Mouse (Mus musculus) ES-Bruce4 (cell line): ENCODE measurements around the gene Npepl1. TPM values are rescaled to one million over a fixed set of nuclear protein-coding genes. Genes with fewer than 3 reads are reported as not detected.

ENCODE experiments used
- H3K27ac ChIP-seq: 2 replicates; pipeline ENCODE4 v1.5.1; 2012; ENCODE audit warnings: low read length, inconsistent platforms; ENCODE audit not compliant: insufficient read depth
- H3K27me3 ChIP-seq: 2 replicates; pipeline ENCODE4 v1.6.1; 2012; ENCODE audit warnings: mild to moderate bottlenecking, low read length, inconsistent platforms; ENCODE audit not compliant: control insufficient read depth, poor library complexity, insufficient read depth, severe bottlenecking
- H3K36me3 ChIP-seq: 2 replicates; pipeline ENCODE4 v1.6.1; 2012; ENCODE audit warnings: inconsistent platforms, mild to moderate bottlenecking, low read length, moderate library complexity; ENCODE audit not compliant: control insufficient read depth, poor library complexity, insufficient read depth, severe bottlenecking
- H3K4me1 ChIP-seq: one replicate; pipeline ENCODE4 v1.8.1; 2011; ENCODE audit warnings: low read length; ENCODE audit not compliant: control insufficient read depth, insufficient read depth
- H3K4me3 ChIP-seq: 2 replicates; pipeline ENCODE4 v1.5.1; 2011; ENCODE audit warnings: low read depth, mild to moderate bottlenecking, low read length
- H3K9ac ChIP-seq: 2 replicates; pipeline ENCODE4 v1.6.1; 2012; ENCODE audit warnings: low read depth, mild to moderate bottlenecking, inconsistent platforms; ENCODE audit not compliant: poor library complexity, severe bottlenecking
- H3K9me3 ChIP-seq: replicated peaks from 2 replicates; pipeline ENCODE4 v1.6.1; 2012; ENCODE audit warnings: mild to moderate bottlenecking, low read length, inconsistent platforms; ENCODE audit not compliant: control insufficient read depth, poor library complexity, insufficient read depth, severe bottlenecking
- CTCF ChIP-seq: IDR thresholded peaks from one replicate; pipeline ENCODE4 v1.8.1; 2011; ENCODE audit warnings: low read depth, low read length
- EP300 ChIP-seq: IDR thresholded peaks from 2 replicates; pipeline ENCODE4 v1.6.1; 2011; ENCODE audit warnings: low read depth, low read length; ENCODE audit not compliant: insufficient read depth
- POLR2A ChIP-seq: IDR thresholded peaks from one replicate; pipeline ENCODE4 v1.8.1; 2011; ENCODE audit warnings: low read length; ENCODE audit not compliant: insufficient read depth
- polyA plus RNA-seq: library from polyadenylated mRNA; stranded (reverse); fragments of >200 nt; gene quantifications from 2 replicates; pipeline ENCODE4 v1.2.4, GENCODE M21; 2011; ENCODE audit warnings: low read depth; ENCODE audit not compliant: missing spikeins, insufficient read depth, insufficient read length

Gene Npepl1
- polyA plus RNA-seq, 1 experiment = 28.7 TPM

DNA sequence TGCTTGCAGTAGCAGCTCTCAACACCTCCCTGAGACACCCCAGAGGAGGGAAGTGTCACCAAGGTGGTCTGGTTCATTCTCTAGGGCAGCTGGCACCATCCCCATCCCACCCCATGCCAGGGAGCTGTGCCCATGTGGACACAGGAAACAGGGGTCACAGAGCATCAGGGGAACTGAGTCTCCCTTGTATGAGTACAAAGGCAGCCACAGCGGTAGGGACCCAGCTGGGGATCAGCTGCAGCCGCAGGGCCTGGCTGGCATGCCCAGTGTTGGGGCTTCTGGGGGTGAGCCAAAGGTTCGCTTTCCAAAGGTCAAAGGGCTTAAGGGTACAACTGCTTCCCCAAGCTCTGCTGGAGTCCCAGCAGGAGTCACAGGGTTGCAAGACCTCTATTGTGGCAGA lies 13.6 kb downstream of the Npepl1 start:
- Histone ChIP-seq H3K27ac (no peak overlapping the region), H3K27me3 (no peaks in the 10 kb centered on the region), H3K36me3 (no peaks in the 10 kb centered on the region; the same call in 1 of the 2 replicates), H3K4me3 (no peak overlapping the region), H3K4me1 (peaks cover 2% of the 10 kb centered on the region), H3K9me3 (no peaks in the 10 kb centered on the region), H3K9ac (no peak overlapping the region)
- TF ChIP-seq POLR2A (no peak), CTCF (no peak), EP300 (no peak)

DNA sequence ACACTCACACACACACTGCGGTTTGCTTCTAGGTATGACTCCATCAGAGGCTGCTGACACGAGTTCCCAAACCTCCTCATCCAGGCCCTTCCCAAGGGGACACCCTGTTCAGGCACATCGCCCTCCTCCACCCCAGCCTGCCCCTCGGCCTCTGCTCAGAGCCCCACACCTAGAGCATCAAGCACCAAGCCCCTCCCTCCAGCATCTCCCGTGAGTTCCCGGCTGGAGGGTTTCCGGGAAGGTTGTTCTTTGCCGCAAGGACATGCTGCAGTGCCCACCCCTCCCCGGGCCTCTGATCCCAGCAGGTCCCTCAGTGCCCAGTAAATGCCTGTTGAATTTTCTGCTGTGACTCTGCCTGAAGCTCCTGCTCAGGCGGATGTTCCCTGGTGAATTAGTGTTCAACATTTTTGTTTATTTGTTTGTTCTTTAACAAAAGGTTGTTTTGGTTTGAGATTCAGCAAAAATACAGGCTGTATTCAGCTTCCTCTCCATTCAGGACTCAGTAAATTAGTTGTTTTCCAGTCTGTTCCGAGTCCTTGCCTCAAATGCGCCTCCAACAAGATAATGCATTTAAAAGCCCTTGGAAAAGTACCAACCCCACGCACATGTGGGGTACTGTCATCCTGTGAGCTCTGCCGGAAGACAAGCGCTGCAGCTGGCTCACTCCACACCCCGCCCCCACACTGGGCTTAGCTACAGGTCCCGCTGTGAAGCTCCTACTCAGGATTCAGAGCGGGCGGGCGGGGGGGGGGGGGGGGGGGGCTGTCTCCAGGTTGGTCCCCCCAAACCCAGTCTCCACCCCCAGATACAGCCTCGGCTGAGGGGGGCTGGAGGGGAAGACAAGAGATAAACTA lies 16.6 kb downstream of the Npepl1 start:
- H3K27ac ChIP-seq = no peak overlapping the region
- H3K4me1 ChIP-seq = peaks cover 2% of the 10 kb centered on the region
- TF ChIP-seq CTCF (no peak), POLR2A (no peak), EP300 (no peak)
- H3K27me3 ChIP-seq = no peaks in the 10 kb centered on the region
- H3K36me3 ChIP-seq = no peaks in the 10 kb centered on the region
- H3K4me3 ChIP-seq = no peak overlapping the region
- no peaks in the 10 kb centered on the region for H3K9me3 ChIP-seq
- no peak overlapping the region for H3K9ac ChIP-seq

DNA sequence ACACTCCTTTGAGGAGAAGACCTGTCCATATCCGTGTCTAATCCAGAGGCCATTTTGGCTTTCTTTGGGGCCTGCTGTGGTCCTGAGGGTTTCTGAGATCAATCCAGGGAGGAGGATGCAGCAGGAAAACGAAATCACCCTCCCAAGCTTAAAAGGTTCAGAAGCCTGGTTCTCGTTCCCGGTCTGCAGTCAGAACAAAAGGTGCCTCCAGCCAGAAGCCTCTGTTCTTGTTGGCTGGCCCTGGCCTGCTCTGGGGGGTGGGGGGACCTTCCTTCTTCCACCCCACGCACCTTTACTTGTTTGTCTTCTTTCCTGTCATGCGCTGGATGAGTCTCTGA lies 17.2 kb downstream of the Npepl1 start:
- H3K9ac ChIP-seq = no peak overlapping the region
- no peaks in the 10 kb centered on the region for H3K27me3 ChIP-seq
- H3K4me3 ChIP-seq = no peak overlapping the region
- TF ChIP-seq CTCF = no peak
- TF ChIP-seq POLR2A = no peak
- no peaks in the 10 kb centered on the region for H3K9me3 ChIP-seq
- no peaks in the 10 kb centered on the region for H3K36me3 ChIP-seq
- no peak overlapping the region for H3K27ac ChIP-seq
- H3K4me1 ChIP-seq = peaks cover 2% of the 10 kb centered on the region

DNA sequence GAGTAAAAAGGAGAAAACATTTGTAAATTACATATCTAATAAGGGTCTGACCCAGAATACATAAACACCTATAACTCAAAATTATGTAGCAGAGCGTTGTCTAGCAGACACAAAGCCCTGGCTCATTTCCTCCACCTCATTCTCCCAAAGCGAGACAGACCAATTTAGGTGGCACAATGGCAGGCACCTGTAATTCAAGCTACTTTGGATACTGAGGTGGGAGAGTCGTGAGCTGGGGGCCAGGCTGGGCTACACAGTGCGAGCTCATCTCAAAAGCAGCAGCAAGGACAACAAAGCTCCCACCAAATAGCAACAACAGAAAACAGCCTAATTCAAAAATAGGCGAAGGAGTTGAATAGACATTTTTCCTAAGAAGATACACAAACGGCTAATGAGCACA lies 18.8 kb downstream of the Npepl1 start:
- Histone ChIP-seq H3K4me3 (no peak overlapping the region), H3K4me1 (peaks cover 2% of the 10 kb centered on the region), H3K36me3 (no peaks in the 10 kb centered on the region), H3K9me3 (no peaks in the 10 kb centered on the region), H3K9ac (no peak overlapping the region), H3K27me3 (no peaks in the 10 kb centered on the region), H3K27ac (no peak overlapping the region)
- TF ChIP-seq POLR2A (no peak), CTCF (no peak), EP300 (no peak)

DNA sequence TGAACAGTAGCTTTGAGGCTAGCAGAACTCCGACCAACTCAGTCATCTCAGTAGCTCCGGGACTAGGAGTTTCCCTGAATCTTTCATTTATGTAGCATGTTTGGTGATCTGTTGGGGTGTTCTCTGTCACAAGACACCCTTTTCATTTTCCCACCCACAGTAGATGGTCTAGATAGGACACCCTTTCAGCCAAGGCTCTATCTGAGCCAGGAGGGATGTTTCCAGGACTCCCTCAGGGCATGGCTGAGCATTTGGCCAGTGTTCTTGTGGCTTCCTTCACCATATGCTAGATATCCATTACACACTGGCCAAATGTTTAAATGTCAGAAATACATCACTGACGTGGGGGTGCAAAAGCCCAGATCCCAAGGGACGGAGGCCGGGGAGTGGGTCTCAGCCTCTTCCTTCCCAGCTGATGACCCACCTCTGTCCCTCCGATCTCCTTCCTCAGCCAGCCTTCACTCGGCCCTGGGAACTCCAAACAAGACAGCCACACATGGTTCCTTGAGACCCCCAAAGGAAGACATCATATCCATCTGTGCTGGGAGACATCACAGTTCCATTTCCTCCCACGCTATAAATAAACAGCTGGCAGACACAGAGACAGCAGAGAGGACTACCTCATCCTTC lies 20.4 kb downstream of the Npepl1 start:
- no peaks in the 10 kb centered on the region for H3K36me3 ChIP-seq
- no peak overlapping the region for H3K9ac ChIP-seq
- TF ChIP-seq POLR2A (no peak), CTCF (no peak), EP300 (no peak)
- H3K27ac ChIP-seq = no peak overlapping the region
- H3K27me3 ChIP-seq = no peaks in the 10 kb centered on the region
- H3K9me3 ChIP-seq = no peaks in the 10 kb centered on the region
- peaks cover 2% of the 10 kb centered on the region for H3K4me1 ChIP-seq
- H3K4me3 ChIP-seq = no peak overlapping the region

DNA sequence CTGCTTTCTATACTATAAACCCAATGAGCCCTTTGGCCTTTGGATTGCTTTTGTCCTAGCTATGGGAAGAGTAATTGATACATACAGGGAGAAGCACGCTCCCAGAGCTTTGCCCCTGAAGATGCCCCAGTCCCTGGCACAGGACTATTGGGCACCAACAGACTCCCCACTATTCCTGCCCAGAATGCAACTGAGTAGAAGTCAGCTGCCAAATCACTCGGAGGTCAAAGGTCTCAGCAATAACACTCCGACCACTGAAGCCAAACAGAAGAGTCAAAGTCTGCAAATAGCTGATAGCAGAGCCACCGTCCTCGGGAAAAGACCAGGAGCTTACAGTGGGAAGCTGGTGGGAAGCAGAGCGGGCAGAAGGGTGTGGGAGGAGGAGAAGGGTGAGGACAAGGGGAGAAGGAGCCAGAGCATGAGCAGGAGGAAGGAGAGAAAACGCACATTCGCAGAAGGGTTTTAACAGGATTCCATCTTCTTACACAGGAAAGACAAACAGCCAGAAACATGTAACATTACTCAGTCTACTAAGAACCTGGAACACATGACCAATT lies 22.3 kb downstream of the Npepl1 start:
- no peaks in the 10 kb centered on the region for H3K9me3 ChIP-seq
- TF ChIP-seq EP300 (no peak), CTCF (no peak), POLR2A (no peak)
- H3K27ac ChIP-seq = no peak overlapping the region
- H3K27me3 ChIP-seq = no peaks in the 10 kb centered on the region; the same call in 1 of the 2 replicates
- no peak overlapping the region for H3K4me3 ChIP-seq
- no peak overlapping the region for H3K9ac ChIP-seq
- no peaks in the 10 kb centered on the region for H3K4me1 ChIP-seq
- H3K36me3 ChIP-seq = no peaks in the 10 kb centered on the region
